ENCODE assay signal across 8 mouse cellular contexts in genomic region chr5:131538311-131538915, GRCm38 (mm10).
DNase-seq lines count a peak whose midpoint lies in the region; ATAC-seq lines count a peak whose summit lies in the region.

No protein-coding gene starts in this region.

- H3K4me1 ChIP-seq in intestine, embryonic 16.5 days (ENCODE audit: control insufficient read depth, insufficient read depth, low read length) = 0 out of 2 replicates have a peak, but pooled peaks cover 9% of the 10 kb centered on the region
- peaks cover 42% of the 10 kb centered on the region for H3K4me1 ChIP-seq in limb, embryonic 10.5 days
- peaks cover 19% of the 10 kb centered on the region for H3K4me1 ChIP-seq in midbrain, embryonic 11.5 days (ENCODE audit: control insufficient read depth, insufficient read depth, low read length)
- peaks cover 14% of the 10 kb centered on the region; the same call in 1 of the 2 replicates for H3K4me1 ChIP-seq in stomach, embryonic 14.5 days (ENCODE audit: control insufficient read depth, insufficient read depth, low read length)

- H3K9me3 ChIP-seq in intestine, embryonic 16.5 days (ENCODE audit: control insufficient read depth, low read length) = no peaks in the 10 kb centered on the region
- H3K9me3 ChIP-seq in limb, embryonic 10.5 days (replicated peaks) = no peaks in the 10 kb centered on the region
- no peaks in the 10 kb centered on the region for H3K9me3 ChIP-seq in midbrain, embryonic 11.5 days (ENCODE audit: control insufficient read depth, low read length)
- no peaks in the 10 kb centered on the region for H3K9me3 ChIP-seq in stomach, embryonic 14.5 days (ENCODE audit: control insufficient read depth, low read depth, low read length)

- H3K27ac ChIP-seq in intestine, embryonic 16.5 days (ENCODE audit: low read length) = peak overlapping the region; percentile 97
- peak overlapping the region; percentile 100 for H3K27ac ChIP-seq in limb, embryonic 10.5 days
- peak overlapping the region; percentile 98 for H3K27ac ChIP-seq in midbrain, embryonic 11.5 days (ENCODE audit: low read depth, low read length)
- H3K27ac ChIP-seq in stomach, embryonic 14.5 days (ENCODE audit: low read length) = peak overlapping the region; percentile 94

- ATAC-seq in intestine, embryonic 16.5 days = peak; percentile 86
- ATAC-seq in midbrain, embryonic 11.5 days (ENCODE audit: low FRiP score) = peak; percentile 79
- ATAC-seq in stomach, embryonic 14.5 days (ENCODE audit: insufficient number of reproducible peaks, insufficient read depth, low FRiP score, low read depth) = peak; percentile 87
- no peak for ATAC-seq in CD4-positive, CD25-positive, alpha-beta regulatory T cell, adult 4 months

- H3K4me2 ChIP-seq in intestine, embryonic 16.5 days (ENCODE audit: low read depth, low read length) = peak overlapping the region; percentile 80
- H3K4me2 ChIP-seq in midbrain, embryonic 11.5 days = peak overlapping the region; percentile 81
- peak overlapping the region; percentile 75 for H3K4me2 ChIP-seq in stomach, embryonic 14.5 days (replicated peaks; ENCODE audit: low read depth, low read length)

- under 1% methylated on average over 47 of the region's 68 CpGs for WGBS in intestine, embryonic 16.5 days
- WGBS in limb, embryonic 10.5 days = under 1% methylated on average over 63 of the region's 68 CpGs
- under 1% methylated on average over 66 of the region's 68 CpGs for WGBS in midbrain, embryonic 11.5 days
- under 1% methylated on average over 57 of the region's 68 CpGs for WGBS in stomach, embryonic 14.5 days

- H3K27me3 ChIP-seq in intestine, embryonic 16.5 days (replicated peaks; ENCODE audit: control insufficient read depth, insufficient read depth, low read length) = no peaks in the 10 kb centered on the region
- H3K27me3 ChIP-seq in limb, embryonic 10.5 days (ENCODE audit: low read depth, poor library complexity, severe bottlenecking) = peaks cover 16% of the 10 kb centered on the region; the same call in 1 of the 2 replicates
- peaks cover 11% of the 10 kb centered on the region for H3K27me3 ChIP-seq in midbrain, embryonic 11.5 days (ENCODE audit: control insufficient read depth, insufficient read depth, low read length)
- no peaks in the 10 kb centered on the region for H3K27me3 ChIP-seq in stomach, embryonic 14.5 days (ENCODE audit: control insufficient read depth, insufficient read depth, low read length)

- DNase-seq in adrenal gland, postnatal 36 days = peak; percentile 86 to 87
- peak; percentile 59 for DNase-seq in embryo, embryonic 11.5 days (ENCODE audit: low read depth, low spot score)
- peak; percentile 56 to 70 for DNase-seq in gastrocnemius, postnatal 4 days (ENCODE audit: low spot score in 2 of 2)
- peak; percentile 90 for DNase-seq in limb, embryonic 10.5 days (ENCODE audit: low spot score)
- peak; percentile 98 for DNase-seq in midbrain, embryonic 11.5 days (ENCODE audit: low spot score, missing footprints)

- H3K36me3 ChIP-seq in intestine, embryonic 16.5 days (ENCODE audit: control insufficient read depth, insufficient read depth, low read length) = no peaks in the 10 kb centered on the region
- H3K36me3 ChIP-seq in limb, embryonic 10.5 days = peaks cover 3% of the 10 kb centered on the region
- no peaks in the 10 kb centered on the region for H3K36me3 ChIP-seq in midbrain, embryonic 11.5 days (ENCODE audit: control insufficient read depth, insufficient read depth, low read length)
- no peaks in the 10 kb centered on the region for H3K36me3 ChIP-seq in stomach, embryonic 14.5 days (ENCODE audit: control insufficient read depth, insufficient read depth, low read length)

- H3K4me3 ChIP-seq in intestine, embryonic 16.5 days (ENCODE audit: low read length) = peak overlapping the region; percentile 85
- peak overlapping the region; percentile 91 for H3K4me3 ChIP-seq in limb, embryonic 10.5 days
- peak overlapping the region; percentile 91 for H3K4me3 ChIP-seq in midbrain, embryonic 11.5 days (ENCODE audit: low read depth, low read length)
- H3K4me3 ChIP-seq in stomach, embryonic 14.5 days (ENCODE audit: low read depth, low read length) = peak overlapping the region; percentile 82

- H3K9ac ChIP-seq in intestine, embryonic 16.5 days (ENCODE audit: low read depth, low read length) = peak overlapping the region; percentile 93
- H3K9ac ChIP-seq in midbrain, embryonic 11.5 days (ENCODE audit: low read length) = peak overlapping the region; percentile 99
- peak overlapping the region; percentile 91 for H3K9ac ChIP-seq in stomach, embryonic 14.5 days (replicated peaks; ENCODE audit: low read depth, low read length)
